Mouse (Mus musculus): ENCODE measurements at regions not wholly inside any gene's neighbourhood (a gene's known extent, or its start where the extent isn't known, plus 50 kb on each side); places are given as distances from the start of the nearest gene placed in this dataset.

DNA sequence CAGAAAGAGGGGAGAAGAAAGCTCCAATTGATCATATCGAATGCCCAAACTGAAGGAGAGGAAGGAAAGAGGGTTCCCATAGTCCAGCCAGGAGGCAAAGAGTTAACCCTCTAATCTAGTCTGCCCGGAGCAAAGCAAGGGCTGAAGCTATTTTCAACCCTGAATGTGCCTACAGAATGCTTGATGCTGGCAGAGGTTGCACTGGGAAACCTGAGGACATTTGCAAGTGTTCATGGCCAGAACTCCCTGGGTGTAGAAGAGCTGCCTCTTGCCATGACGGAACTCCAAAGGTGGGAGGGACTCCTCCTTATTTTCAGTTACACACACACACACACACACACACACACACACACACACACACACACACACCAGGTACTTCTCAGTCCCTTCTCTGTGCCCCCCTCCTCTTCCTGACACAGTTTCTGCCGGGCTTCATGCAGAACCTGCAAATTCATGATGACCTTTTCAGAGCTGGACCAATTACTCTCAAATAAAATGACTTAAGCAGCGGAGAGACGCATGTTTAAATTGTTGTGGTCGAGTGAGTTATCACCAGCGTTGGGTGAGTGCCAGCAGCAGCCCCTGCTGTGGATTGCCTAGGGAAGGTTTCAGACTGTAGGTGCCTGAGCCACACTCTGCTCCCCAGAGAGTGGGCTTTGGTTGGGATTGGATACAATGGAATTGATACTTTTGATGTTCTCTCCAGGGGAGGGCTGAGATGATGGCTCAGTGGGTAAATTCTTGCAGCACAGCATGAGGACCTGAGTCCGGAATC, 152.1 kb upstream of the Sdk2 start:
- no peak for DNase-seq (ENCODE audit: low spot score in 2 of 2)

- DNase-seq (ENCODE audit: low spot score in 2 of 2) = no peak
These were observed 150.5 kb upstream of the Sdk2 start for GRCm38 (mm10) chr11:114217245-114217757.

DNA sequence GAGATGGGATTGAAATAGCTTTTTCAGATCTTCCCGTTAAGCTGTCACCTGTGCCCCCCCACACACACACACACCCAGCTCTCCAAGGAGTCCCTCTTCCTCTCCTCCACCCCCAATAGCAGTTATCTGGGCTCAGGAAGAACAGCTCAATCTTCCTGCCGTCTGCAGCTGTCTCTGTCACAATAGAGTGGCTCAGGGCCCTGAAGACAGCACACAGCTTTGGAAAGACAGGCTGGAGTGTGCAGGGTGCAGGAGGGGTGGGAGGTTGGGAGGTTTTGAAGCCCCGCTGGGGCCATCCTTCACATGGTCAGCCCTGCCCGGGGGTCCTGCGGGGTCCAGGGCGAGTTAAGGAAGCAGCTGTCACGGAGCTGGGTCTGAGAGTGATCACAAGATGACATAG, 149.6 kb upstream of the Sdk2 start:
- DNase-seq (ENCODE audit: low spot score in 2 of 2) = no peak

- DNase-seq (ENCODE audit: low spot score in 2 of 2) = no peak
These were observed 148.4 kb upstream of the Sdk2 start for GRCm38 (mm10) chr11:114215256-114215655.

DNA sequence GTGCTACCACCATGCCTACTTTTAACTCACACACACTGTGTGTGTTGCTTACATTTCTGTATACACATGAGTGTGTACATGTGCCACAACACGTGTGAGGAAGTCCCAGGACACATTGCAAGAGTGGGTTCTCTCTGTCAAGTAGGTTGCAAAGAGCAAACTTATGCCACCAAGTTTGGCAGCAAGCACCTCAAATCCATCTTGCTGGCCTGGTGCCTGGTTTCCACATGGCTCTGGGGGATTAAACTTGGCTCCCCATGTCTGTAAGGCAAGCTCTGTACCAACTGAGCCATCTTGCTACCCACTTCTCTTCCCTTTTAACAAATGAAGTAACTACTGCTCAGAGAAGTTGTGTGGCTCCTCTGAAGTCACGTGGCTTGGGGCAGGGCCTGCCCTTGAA, 145.3 kb upstream of the Sdk2 start:
- DNase-seq (ENCODE audit: low spot score in 2 of 2) = no peak

DNA sequence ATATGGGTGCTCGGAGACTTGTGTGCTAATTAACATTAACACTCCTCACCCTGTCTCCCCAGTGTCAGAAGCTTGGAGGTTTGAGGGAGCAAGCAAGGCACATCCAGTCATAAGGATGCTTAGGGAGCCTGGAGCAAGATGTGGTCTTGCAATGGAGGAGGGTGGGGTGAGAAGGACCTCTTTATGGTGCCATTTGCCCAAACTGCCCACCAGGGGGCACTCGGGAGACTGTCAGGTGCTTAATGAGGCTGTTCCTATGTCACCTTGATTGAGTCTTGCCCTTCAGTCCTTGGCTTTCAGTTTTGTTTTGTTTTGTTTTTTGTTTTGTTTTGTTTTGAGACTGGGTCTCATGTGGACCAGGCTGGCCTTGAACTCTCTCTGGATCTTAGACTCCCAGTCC, 138.3 kb upstream of the Sdk2 start:
- DNase-seq (ENCODE audit: low spot score in 2 of 2) = no peak

DNA sequence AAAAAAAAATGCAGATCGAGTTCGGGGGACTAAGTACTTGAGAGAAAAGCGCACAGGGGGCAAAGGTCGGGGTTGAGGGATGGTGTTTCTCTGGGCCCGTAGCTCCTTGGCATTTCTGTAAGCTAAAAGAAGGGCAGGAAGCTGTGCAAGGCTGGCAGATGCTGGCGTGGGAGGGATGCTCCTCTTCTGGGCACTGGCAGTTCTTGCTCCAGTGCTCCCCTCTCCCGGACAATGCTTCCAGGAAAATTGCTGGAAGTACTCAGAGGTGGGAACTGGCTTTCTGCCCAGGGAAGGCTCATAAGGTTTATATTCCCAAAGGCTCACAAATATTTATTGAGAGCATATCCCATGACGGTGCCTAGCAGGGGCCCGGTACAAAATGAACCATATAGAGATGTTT, 136.6 kb upstream of the Sdk2 start:
- no peak for DNase-seq (ENCODE audit: low spot score in 2 of 2)

GRCm38 (mm10) chr11:114202486-114202885, 135.6 kb upstream of the Sdk2 start:
- no peak for DNase-seq (ENCODE audit: low spot score in 2 of 2)

DNA sequence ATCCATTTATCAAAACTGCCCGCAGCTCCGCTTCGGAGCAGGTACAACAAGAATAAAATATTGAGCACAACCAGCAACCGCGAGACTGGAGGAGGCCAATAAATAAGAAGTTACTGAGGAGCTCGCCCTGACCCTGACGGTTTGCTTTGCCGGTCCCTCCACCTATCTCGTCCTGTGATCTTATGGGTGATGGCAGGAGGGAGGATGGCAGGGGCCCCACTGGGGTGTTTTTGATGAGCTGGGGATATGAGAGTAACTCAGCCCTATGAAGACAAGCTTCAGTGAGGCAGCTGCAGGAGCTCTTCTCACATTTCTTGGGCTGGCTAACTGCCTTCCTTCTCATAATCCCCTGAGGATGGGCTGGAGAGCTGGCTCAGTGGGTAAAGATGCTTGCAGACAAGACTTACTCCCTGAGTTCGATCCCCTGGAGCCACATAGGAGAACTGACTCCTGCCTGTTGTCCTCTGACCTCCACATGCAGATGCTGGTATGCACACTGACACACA, 132.3 kb upstream of the Sdk2 start:
- no peak for DNase-seq (ENCODE audit: low spot score in 2 of 2)

DNA sequence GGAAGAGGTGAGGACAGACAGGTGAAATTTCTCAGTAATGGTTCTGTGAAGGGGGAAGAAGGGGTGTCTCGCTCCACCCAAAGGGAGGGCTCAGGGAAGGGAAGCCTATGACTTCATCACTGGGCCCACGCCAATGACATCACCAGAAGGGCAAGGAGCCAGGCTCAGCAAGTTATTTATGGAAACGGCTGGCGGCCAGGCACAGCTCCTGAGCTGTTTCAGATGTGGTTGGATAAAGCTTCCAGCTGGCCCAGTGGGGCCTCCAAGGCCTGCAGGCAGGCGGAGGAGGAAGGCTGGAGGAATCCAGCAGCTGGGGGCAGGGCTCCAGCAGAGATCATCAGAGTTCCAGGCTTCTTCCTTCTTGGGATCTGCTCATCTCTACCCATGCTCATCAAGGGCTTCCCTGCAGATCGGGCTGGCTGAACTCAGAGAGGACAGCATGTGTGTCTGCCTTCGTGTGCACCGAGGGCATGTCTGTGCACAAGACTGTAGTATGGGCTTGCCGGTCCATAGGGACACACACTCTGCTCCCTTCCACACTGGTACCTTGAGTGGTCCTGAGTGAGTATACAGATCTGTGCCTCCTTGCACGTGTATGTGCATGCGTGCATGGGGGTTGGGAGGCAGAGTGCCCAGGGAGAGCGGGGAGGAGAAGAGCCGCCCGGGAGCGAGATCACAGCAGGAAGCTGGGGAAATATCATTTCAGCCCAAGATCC, 131.6 kb upstream of the Sdk2 start:
- DNase-seq (ENCODE audit: low spot score in 2 of 2) = peak; percentile 88

DNA sequence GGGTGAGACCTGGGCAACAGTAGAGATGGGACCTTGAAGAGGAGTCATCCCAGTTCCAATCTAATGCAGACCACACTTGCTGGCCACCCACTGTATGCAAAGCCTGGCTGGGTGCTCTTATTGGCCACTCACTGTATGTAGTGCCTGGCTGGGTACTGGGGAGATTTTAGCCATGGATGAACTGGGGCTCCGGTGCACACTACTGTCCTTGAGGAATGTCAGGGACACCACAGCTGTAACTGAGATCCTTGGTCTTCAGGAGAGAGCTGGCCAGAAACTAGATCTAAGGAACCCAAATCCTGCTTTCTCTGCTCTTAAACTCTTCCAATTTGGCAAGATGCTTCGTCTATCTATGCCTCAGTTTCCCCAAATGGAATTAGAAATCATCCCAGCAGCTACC, 128.4 kb upstream of the Sdk2 start:
- DNase-seq (ENCODE audit: low spot score in 2 of 2) = no peak

DNA sequence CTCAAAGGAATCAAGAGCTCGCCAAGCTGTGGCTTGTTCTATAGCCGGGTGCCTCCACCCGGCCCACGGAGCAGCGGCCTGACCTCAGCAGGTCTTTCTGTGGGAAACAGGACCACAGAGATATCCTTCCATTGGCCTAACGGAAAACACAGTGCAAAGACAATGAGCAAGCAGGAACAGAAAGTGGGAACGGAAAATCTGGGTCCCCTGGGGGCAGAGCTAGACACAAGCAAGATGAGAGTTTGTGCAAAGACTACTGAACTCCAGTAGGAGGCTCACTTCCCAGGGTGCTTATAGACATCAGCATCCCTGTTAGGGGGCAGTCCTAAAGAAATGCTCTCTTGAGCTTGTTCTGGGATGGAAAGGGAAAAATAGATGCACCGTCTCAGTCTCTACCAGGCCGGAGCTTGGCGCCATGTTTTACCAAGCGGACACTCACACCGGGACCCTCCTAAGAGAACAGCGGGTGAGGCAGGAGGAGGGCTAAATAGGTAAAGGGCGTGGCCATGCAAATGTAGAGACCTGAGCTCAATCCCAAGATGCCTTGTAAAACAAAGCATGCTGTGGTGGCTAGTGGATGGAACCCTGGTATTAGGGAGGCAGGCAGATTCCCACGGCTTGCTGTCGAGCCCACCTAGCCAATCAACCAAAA, 127.3 kb upstream of the Sdk2 start:
- no peak for DNase-seq (ENCODE audit: low spot score in 2 of 2)

DNA sequence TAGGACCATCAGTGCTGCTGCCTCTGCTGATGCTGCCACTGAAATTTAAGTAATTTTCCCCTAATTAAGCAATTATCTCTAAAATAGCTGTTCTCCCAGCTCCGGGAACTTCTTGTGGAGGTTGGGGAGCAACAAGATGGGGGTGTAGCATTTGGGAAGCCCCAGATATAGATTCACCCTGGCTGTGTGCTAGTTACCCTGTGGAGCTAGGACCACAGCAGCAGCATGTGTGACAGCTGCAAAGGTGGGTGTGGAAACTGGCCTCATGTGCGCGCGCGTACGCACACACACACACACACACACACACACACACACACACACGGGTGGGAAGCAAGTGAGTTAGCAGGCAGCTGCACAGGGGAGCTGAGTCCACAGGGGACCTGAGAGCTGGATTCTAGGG, 126.2 kb upstream of the Sdk2 start:
- peak in 1 of 2 experiments; percentile 34 for DNase-seq (ENCODE audit: low spot score in 2 of 2)

GRCm38 (mm10) chr11:114191661-114192060, 124.8 kb upstream of the Sdk2 start:
- no peak for DNase-seq (ENCODE audit: low spot score in 2 of 2)

DNA sequence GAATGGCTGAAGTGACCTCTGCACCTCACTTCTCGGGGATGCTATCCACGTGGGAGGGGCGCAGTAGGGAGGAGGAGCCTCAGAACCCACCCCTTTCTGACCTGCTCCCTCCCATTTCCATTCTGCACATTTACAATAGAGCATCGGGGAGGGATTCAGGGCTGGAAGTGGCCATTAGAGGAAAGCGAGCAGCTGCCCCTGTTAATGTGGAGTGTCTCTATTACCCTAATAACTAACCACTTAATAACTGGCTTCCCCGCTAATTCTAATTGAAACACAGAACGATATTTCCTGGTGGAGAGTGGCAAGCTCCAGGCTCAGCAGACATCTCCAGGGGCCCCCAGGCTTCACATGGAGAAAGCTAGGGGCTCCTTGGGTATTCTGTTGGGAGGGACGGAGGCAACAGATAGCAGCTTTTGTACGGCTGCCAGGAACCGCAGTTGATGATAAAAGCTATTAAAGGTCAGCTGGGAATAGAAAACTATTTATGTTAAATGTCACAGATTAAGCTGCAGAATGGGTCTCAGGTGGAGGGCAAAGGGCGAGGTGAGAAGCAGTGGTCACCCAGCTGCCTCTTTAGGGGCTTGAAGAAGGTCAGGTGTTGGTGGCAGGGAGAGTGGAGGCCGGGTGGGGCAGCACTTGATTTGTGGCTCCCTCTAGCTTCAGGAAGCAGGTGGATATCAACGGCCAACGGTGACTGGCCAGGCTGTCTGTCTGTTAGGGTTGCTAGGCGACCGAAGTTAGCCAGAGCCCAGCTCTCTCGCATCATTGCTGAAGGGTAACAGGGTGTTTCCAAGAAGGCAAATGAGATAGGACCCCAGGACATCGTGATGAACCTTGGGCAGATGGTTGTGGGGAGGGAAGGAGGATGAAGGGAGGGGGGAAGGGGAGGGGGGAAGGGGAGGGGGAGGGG, 118.4 kb upstream of the Sdk2 start:
- DNase-seq (ENCODE audit: low spot score in 2 of 2) = peak in 1 of 2 experiments; percentile 29

DNA sequence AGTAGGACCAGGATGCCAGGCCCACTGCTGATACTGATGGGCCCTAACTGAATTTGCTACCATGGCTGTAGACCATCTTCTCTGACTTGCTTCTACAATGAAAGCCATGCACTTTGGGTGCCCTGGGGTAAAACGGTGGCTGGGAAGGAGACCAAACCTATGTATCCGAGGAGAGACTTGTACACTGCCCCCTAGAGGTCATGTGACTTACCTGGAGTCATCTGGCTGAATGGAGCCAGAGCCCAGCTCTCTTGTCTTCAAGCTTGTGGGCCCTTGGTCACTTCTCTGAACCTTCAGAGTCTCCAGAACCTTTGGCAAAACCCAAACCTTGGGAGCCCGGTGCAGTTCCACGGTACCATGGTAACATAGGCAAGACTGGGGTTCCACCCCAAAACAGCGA, 117.6 kb upstream of the Sdk2 start:
- DNase-seq (ENCODE audit: low spot score in 2 of 2) = no peak

DNA sequence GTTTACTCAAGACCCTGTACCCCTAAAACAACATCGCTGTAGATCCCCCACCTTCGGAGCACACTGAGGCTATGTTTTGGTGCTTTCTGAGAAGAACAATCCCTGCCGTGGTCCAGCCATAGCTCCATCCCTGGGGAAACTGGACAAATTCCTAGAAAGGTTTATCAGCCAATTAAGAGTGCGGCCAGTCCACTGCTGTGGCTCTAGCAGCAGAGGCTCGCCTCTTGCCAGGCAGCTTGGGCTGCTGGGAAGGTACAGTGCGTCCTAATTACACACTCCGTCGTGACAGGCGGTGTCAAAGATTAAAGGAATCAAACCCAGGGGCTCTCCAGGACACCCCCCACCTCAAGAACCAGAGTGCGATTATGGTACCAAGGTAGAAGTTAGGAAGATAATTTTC, 116.4 kb upstream of the Sdk2 start:
- DNase-seq (ENCODE audit: low spot score in 2 of 2) = no peak

DNA sequence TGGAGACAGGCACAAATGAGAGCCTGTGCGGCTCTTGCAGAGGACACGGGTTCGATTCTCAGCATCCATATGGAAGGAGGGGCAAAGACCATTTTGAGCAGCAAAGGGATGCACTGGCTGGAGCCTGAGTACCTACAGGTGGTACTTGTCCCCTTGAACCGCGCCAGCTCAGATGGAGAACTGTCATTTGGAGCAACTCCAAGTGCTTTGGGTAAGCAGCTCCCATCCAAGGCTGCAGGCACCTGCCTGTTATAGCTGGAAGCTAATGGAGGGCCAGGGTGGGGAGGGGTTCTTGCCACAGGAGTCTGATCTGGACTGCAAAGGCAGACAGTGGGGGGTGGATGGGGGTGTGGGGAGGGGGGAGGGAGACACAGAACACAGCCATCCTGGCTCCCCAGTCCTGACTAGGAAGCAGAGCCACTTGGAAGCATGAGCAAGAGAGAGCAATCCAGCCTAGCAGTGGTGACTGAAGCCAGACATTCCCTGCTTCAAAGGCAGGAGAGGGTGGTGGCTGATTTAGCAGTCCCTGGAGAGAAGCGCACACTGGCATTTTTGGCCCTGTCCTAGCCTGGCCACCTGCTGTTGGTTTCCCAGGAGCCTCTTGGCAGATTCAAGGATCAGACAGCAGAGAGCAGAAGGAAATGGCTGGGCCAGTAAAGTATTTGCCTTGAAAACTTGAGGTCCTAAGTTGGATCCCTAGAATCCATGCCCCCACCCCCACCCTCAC, 112.1 kb upstream of the Sdk2 start:
- DNase-seq (ENCODE audit: low spot score in 2 of 2) = no peak

- DNase-seq (ENCODE audit: low spot score in 2 of 2) = no peak
These were observed 110.9 kb upstream of the Sdk2 start for GRCm38 (mm10) chr11:114177789-114178188.

DNA sequence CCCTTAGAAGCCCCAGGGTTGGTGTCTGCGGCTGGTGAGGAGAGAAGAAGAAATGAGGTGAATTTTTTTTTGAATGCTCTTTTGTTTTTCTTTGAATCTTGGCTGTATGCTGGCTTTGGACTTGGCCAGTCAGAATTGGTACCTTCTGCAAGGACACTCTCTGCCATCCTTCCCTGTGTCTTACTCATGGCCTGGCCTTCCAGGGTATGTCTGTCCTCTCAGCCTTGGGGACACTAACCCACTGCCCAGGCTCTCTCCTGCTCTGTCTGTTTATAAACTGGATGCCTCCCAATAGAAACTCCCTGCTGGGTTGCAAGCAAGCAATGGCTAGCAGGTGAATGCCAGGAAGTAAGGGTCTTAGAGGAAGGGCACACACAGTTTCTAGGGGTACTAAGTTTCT, 110.4 kb upstream of the Sdk2 start:
- DNase-seq (ENCODE audit: low spot score in 2 of 2) = no peak

Data from frontal cortex, postnatal 10 days (tissue).